Mouse (Mus musculus): ENCODE data around the gene Cdc42ep2. TPM values are rescaled to one million over a fixed set of nuclear protein-coding genes. Genes with fewer than 3 reads are reported as not detected.
A peak's percentile ranks its signal among the peaks of the same experiment; 100 is the strongest.

Gene Cdc42ep2
- polyA plus RNA-seq, 2 experiments: 8.0 to 10.0 TPM

GRCm38 (mm10) chr19:5874391-5874968 is 50.1 kb downstream of the Cdc42ep2 start:
- Histone ChIP-seq H3K9me3 (ENCODE audit: control insufficient read depth, low read length) (no peaks in the 10 kb centered on the region), H3K27me3 (ENCODE audit: control insufficient read depth, insufficient read depth, low read length) (no peaks in the 10 kb centered on the region), H3K4me3 (replicated peaks; ENCODE audit: low read length) (peak overlapping the region; percentile 64), H3K9ac (ENCODE audit: low read depth, low read length, severe bottlenecking) (peak overlapping the region; percentile 64), H3K4me1 (ENCODE audit: control insufficient read depth, insufficient read depth, low read length) (peaks cover 29% of the 10 kb centered on the region), H3K27ac (replicated peaks; ENCODE audit: low read depth, low read length) (no peak overlapping the region), H3K36me3 (ENCODE audit: control insufficient read depth, insufficient read depth, low read length) (peaks cover 18% of the 10 kb centered on the region; the same call in 1 of the 2 replicates), H3K4me2 (replicated peaks; ENCODE audit: low read depth, low read length, severe bottlenecking) (peak overlapping the region; percentile 69)
- TF ChIP-seq POLR2A (IDR thresholded peaks at IDR 0.05; ENCODE audit: borderline replicate concordance, extremely low read depth, insufficient read depth, insufficient read length): no peak
- DNase-seq (ENCODE audit: low spot score) (no peak), ATAC-seq (ENCODE audit: low FRiP score, low read depth) (no peak)
- WGBS: 15% methylated on average over 13 of the region's 13 CpGs

- TF ChIP-seq POLR2A (IDR thresholded peaks at IDR 0.05; ENCODE audit: borderline replicate concordance, extremely low read depth, insufficient read depth, insufficient read length): no peak
- Histone ChIP-seq H3K9me3 (ENCODE audit: control insufficient read depth, low read length) (no peaks in the 10 kb centered on the region), H3K9ac (ENCODE audit: low read depth, low read length, severe bottlenecking) (no peak overlapping the region), H3K4me3 (replicated peaks; ENCODE audit: low read length) (no peak overlapping the region), H3K4me2 (replicated peaks; ENCODE audit: low read depth, low read length, severe bottlenecking) (no peak overlapping the region), H3K27ac (replicated peaks; ENCODE audit: low read depth, low read length) (no peak overlapping the region), H3K27me3 (ENCODE audit: control insufficient read depth, insufficient read depth, low read length) (no peaks in the 10 kb centered on the region), H3K4me1 (ENCODE audit: control insufficient read depth, insufficient read depth, low read length) (peaks cover 29% of the 10 kb centered on the region), H3K36me3 (ENCODE audit: control insufficient read depth, insufficient read depth, low read length) (peaks cover 32% of the 10 kb centered on the region)
- WGBS: 87% methylated on average over 19 of the region's 19 CpGs
- no peak for ATAC-seq (ENCODE audit: low FRiP score, low read depth)
- no peak for DNase-seq (ENCODE audit: low spot score)
Observed at GRCm38 (mm10) chr19:5872931-5873556, 51.6 kb downstream of the Cdc42ep2 start.

GRCm38 (mm10) chr19:5872528-5872927 is 52.1 kb downstream of the Cdc42ep2 start:
- no peak for TF ChIP-seq POLR2A (IDR thresholded peaks at IDR 0.05; ENCODE audit: borderline replicate concordance, extremely low read depth, insufficient read depth, insufficient read length)
- Histone ChIP-seq H3K36me3 (ENCODE audit: control insufficient read depth, insufficient read depth, low read length) (peaks cover 37% of the 10 kb centered on the region), H3K4me1 (ENCODE audit: control insufficient read depth, insufficient read depth, low read length) (peaks cover 26% of the 10 kb centered on the region)

GRCm38 (mm10) chr19:5871683-5872082 is 52.9 kb downstream of the Cdc42ep2 start:
- H3K27ac ChIP-seq (replicated peaks; ENCODE audit: low read depth, low read length): peak overlapping the region; percentile 70
- peak overlapping the region; percentile 29 for H3K4me2 ChIP-seq (replicated peaks; ENCODE audit: low read depth, low read length, severe bottlenecking)
- DNase-seq (ENCODE audit: low spot score) (no peak), ATAC-seq (ENCODE audit: low FRiP score, low read depth) (no peak)
- H3K4me3 ChIP-seq (replicated peaks; ENCODE audit: low read length): no peak overlapping the region
- no peaks in the 10 kb centered on the region for H3K9me3 ChIP-seq (ENCODE audit: control insufficient read depth, low read length)
- H3K36me3 ChIP-seq (ENCODE audit: control insufficient read depth, insufficient read depth, low read length): peaks cover 44% of the 10 kb centered on the region
- 53% methylated on average over 5 of the region's 6 CpGs for WGBS
- TF ChIP-seq POLR2A (IDR thresholded peaks at IDR 0.05; ENCODE audit: borderline replicate concordance, extremely low read depth, insufficient read depth, insufficient read length): no peak
- peak overlapping the region; percentile 46 for H3K9ac ChIP-seq (ENCODE audit: low read depth, low read length, severe bottlenecking)
- peaks cover 26% of the 10 kb centered on the region for H3K4me1 ChIP-seq (ENCODE audit: control insufficient read depth, insufficient read depth, low read length)
- H3K27me3 ChIP-seq (ENCODE audit: control insufficient read depth, insufficient read depth, low read length): no peaks in the 10 kb centered on the region

More at GRCm38 (mm10) chr19:5872528-5872927, 52.1 kb downstream of the Cdc42ep2 start:
- no peaks in the 10 kb centered on the region for H3K27me3 ChIP-seq (ENCODE audit: control insufficient read depth, insufficient read depth, low read length)
- H3K9me3 ChIP-seq (ENCODE audit: control insufficient read depth, low read length): no peaks in the 10 kb centered on the region
- H3K4me3 ChIP-seq (replicated peaks; ENCODE audit: low read length): no peak overlapping the region
- no peak for DNase-seq (ENCODE audit: low spot score)
- no peak for ATAC-seq (ENCODE audit: low FRiP score, low read depth)
- H3K4me2 ChIP-seq (replicated peaks; ENCODE audit: low read depth, low read length, severe bottlenecking): no peak overlapping the region
- no peak overlapping the region for H3K9ac ChIP-seq (ENCODE audit: low read depth, low read length, severe bottlenecking)
- 90% methylated on average over 4 of the region's 4 CpGs for WGBS
- no peak overlapping the region for H3K27ac ChIP-seq (replicated peaks; ENCODE audit: low read depth, low read length)

GRCm38 (mm10) chr19:5871273-5871672 is 53.3 kb downstream of the Cdc42ep2 start:
- peak overlapping the region; percentile 29 for H3K4me2 ChIP-seq (replicated peaks; ENCODE audit: low read depth, low read length, severe bottlenecking)
- peak overlapping the region; percentile 46 for H3K9ac ChIP-seq (ENCODE audit: low read depth, low read length, severe bottlenecking)
- ATAC-seq (ENCODE audit: low FRiP score, low read depth): peak; percentile 58
- no peak for DNase-seq (ENCODE audit: low spot score)
- WGBS: 9% methylated on average over 6 of the region's 7 CpGs
- H3K4me1 ChIP-seq (ENCODE audit: control insufficient read depth, insufficient read depth, low read length): peaks cover 26% of the 10 kb centered on the region
- no peaks in the 10 kb centered on the region for H3K27me3 ChIP-seq (ENCODE audit: control insufficient read depth, insufficient read depth, low read length)
- H3K9me3 ChIP-seq (ENCODE audit: control insufficient read depth, low read length): no peaks in the 10 kb centered on the region
- H3K27ac ChIP-seq (replicated peaks; ENCODE audit: low read depth, low read length): peak overlapping the region; percentile 70
- TF ChIP-seq POLR2A (IDR thresholded peaks at IDR 0.05; ENCODE audit: borderline replicate concordance, extremely low read depth, insufficient read depth, insufficient read length): 0 out of 2 replicates have a peak, but pooled peaks have one; percentile 10
- 0 out of 2 replicates have a peak overlapping the region, but pooled peaks have one; percentile 7 for H3K4me3 ChIP-seq (replicated peaks; ENCODE audit: low read length)
- H3K36me3 ChIP-seq (ENCODE audit: control insufficient read depth, insufficient read depth, low read length): peaks cover 45% of the 10 kb centered on the region

All from limb, embryonic 14.5 days (tissue).